9 mouse cellular contexts compared by ENCODE assay signal in the genomic region with DNA sequence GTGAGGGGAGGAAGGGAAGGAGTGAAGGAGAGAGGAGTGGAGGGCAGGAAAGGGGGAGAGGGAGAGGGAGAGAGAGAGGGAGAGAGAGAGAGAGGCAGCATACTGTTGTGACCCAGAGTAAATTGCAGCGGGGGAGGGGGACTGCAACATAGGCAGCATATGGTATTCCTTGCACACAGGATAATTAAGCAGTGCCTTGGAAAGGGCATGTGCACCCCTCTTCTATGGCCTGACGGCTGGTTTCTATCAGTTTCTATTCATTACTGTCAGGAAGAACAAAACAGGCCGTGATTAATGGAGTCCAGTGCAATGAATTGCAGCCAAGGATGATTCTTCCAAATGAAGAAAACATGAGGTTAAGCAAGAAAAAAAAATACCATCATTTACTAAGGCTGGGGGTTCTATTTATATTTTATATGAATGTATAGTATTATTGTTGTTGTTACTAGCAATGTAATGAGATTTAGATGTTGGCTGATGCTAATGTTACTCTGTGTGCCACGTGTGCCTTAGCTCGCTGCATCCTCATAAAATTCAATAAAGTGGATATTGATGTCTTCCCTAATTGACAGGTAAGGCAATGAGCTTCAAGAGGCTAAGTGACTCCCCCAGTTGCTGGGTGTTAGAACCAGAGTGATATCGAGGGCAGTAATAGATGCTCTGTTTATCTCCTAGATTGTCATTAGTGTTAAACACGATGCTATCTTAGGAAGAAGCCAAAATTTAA.
DNase-seq lines count a peak whose midpoint lies in the region; ATAC-seq and TF ChIP-seq lines count a peak whose summit lies in the region.
"Had no signal": no experiment of that assay in that cellular context is flagged by ENCODE, and none has a peak within 500 bp of the region (broad histone marks: within the 10 kb centered on the region; RNA-seq: fewer than 3 reads in every experiment).

No protein-coding gene starts in this region.

- no peak for TF ChIP-seq EP300 in liver, postnatal 0 days (IDR thresholded peaks at IDR 0.05; ENCODE audit: low read depth)

- no peaks in the 10 kb centered on the region for H3K4me1 ChIP-seq in embryonic facial prominence, embryonic 14.5 days (ENCODE audit: control insufficient read depth, insufficient read depth, low read length)
- no peaks in the 10 kb centered on the region for H3K4me1 ChIP-seq in hindbrain, embryonic 16.5 days (ENCODE audit: control insufficient read depth, insufficient read depth, low read depth, low read length)
- H3K4me1 ChIP-seq in neural tube, embryonic 13.5 days (replicated peaks): peaks cover 17% of the 10 kb centered on the region
- H3K4me1 ChIP-seq in liver, postnatal 0 days (ENCODE audit: insufficient read depth): no peaks in the 10 kb centered on the region

- H3K4me3 ChIP-seq in embryonic facial prominence, embryonic 14.5 days (ENCODE audit: low read depth, low read length): no peak overlapping the region
- H3K4me3 ChIP-seq in hindbrain, embryonic 16.5 days (ENCODE audit: low read length): no peak overlapping the region
- no peak overlapping the region for H3K4me3 ChIP-seq in neural tube, embryonic 13.5 days
- no peak overlapping the region for H3K4me3 ChIP-seq in liver, postnatal 0 days (ENCODE audit: low read depth, low read length)

- DNase-seq in layer of hippocampus, adult 9-11 months: peak; percentile 6
- DNase-seq in layer of hippocampus, adult 8-10 months (ENCODE audit: low spot score in 2 of 2): no peak
- DNase-seq in embryonic facial prominence, embryonic 14.5 days (ENCODE audit: low spot score): peak; percentile 75
- DNase-seq in spleen, adult 12 weeks (ENCODE audit: low spot score): no peak
- DNase-seq in liver, postnatal 0 days: no peak
- DNase-seq: right cerebral cortex, postnatal 25 days had no signal

- H3K9ac ChIP-seq in embryonic facial prominence, embryonic 14.5 days (ENCODE audit: low read depth, low read length): no peak overlapping the region
- H3K9ac ChIP-seq in hindbrain, embryonic 16.5 days (ENCODE audit: low read depth, low read length): no peak overlapping the region
- H3K9ac ChIP-seq in neural tube, embryonic 13.5 days: no peak overlapping the region
- H3K9ac ChIP-seq in liver, postnatal 0 days (replicated peaks): no peak overlapping the region

- no peak overlapping the region for H3K4me2 ChIP-seq in embryonic facial prominence, embryonic 14.5 days (ENCODE audit: low read depth, low read length)
- H3K4me2 ChIP-seq in hindbrain, embryonic 16.5 days (ENCODE audit: low read length): no peak overlapping the region
- H3K4me2 ChIP-seq in neural tube, embryonic 13.5 days: no peak overlapping the region
- H3K4me2 ChIP-seq in liver, postnatal 0 days (ENCODE audit: low read depth, low read length): no peak overlapping the region

- no peaks in the 10 kb centered on the region for H3K27me3 ChIP-seq in embryonic facial prominence, embryonic 14.5 days (replicated peaks; ENCODE audit: control insufficient read depth, insufficient read depth, low read length)
- H3K27me3 ChIP-seq in hindbrain, embryonic 16.5 days (replicated peaks; ENCODE audit: control insufficient read depth, insufficient read depth, low read length): no peaks in the 10 kb centered on the region
- no peaks in the 10 kb centered on the region for H3K27me3 ChIP-seq in neural tube, embryonic 13.5 days
- no peaks in the 10 kb centered on the region for H3K27me3 ChIP-seq in liver, postnatal 0 days (ENCODE audit: insufficient read depth, low read length)

- no peak overlapping the region for H3K27ac ChIP-seq in embryonic facial prominence, embryonic 14.5 days (replicated peaks; ENCODE audit: low read depth, low read length)
- H3K27ac ChIP-seq in hindbrain, embryonic 16.5 days (ENCODE audit: low read depth, low read length): no peak overlapping the region
- no peak overlapping the region for H3K27ac ChIP-seq in neural tube, embryonic 13.5 days (replicated peaks)
- H3K27ac ChIP-seq in liver, postnatal 0 days (ENCODE audit: low read depth): no peak overlapping the region

- H3K36me3 ChIP-seq in embryonic facial prominence, embryonic 14.5 days (ENCODE audit: control insufficient read depth, insufficient read depth, low read length): no peaks in the 10 kb centered on the region
- H3K36me3 ChIP-seq in hindbrain, embryonic 16.5 days (ENCODE audit: control insufficient read depth, insufficient read depth, low read length): no peaks in the 10 kb centered on the region
- no peaks in the 10 kb centered on the region for H3K36me3 ChIP-seq in neural tube, embryonic 13.5 days
- no peaks in the 10 kb centered on the region for H3K36me3 ChIP-seq in liver, postnatal 0 days (replicated peaks; ENCODE audit: insufficient read depth, low read length)

- no peak for TF ChIP-seq CTCF in liver, postnatal 0 days (IDR thresholded peaks at IDR 0.05; ENCODE audit: low read depth)

- ATAC-seq in embryonic facial prominence, embryonic 14.5 days (ENCODE audit: low read depth): no peak
- ATAC-seq in hindbrain, embryonic 16.5 days: peak; percentile 82
- ATAC-seq in neural tube, embryonic 13.5 days (ENCODE audit: low read depth): peak; percentile 92
- no peak for ATAC-seq in megakaryocyte-erythroid progenitor cell, adult 5-6 weeks (replicated peaks; ENCODE audit: low FRiP score, low TSS enrichment, poor library complexity, severe bottlenecking)
- no peak for ATAC-seq in liver, postnatal 0 days

- WGBS in embryonic facial prominence, embryonic 14.5 days: 55% methylated on average over 7 of the region's 7 CpGs
- WGBS in hindbrain, embryonic 16.5 days: 37% methylated on average over 7 of the region's 7 CpGs
- WGBS in neural tube, embryonic 13.5 days: 26% methylated on average over 7 of the region's 7 CpGs
- 64% methylated on average over 7 of the region's 7 CpGs for WGBS in liver, postnatal 0 days (ENCODE audit: insufficient replicate concordance)

- no peaks in the 10 kb centered on the region for H3K9me3 ChIP-seq in embryonic facial prominence, embryonic 14.5 days (ENCODE audit: control insufficient read depth, low read length)
- H3K9me3 ChIP-seq in hindbrain, embryonic 16.5 days (ENCODE audit: control insufficient read depth, low read length): no peaks in the 10 kb centered on the region
- no peaks in the 10 kb centered on the region for H3K9me3 ChIP-seq in neural tube, embryonic 13.5 days
- H3K9me3 ChIP-seq in liver, postnatal 0 days (ENCODE audit: low read length): no peaks in the 10 kb centered on the region

Comparison
In these comparisons a context has a peak if more than half of its experiments do, and no peak if none do; other contexts are left out.
1. DNase-seq: peak in layer of hippocampus, adult 9-11 months (single experiment) and embryonic facial prominence, embryonic 14.5 days (single experiment); none in layer of hippocampus, adult 8-10 months (0 of 2), spleen, adult 12 weeks (single experiment) and liver, postnatal 0 days (single experiment).
2. ATAC-seq: peak in hindbrain, embryonic 16.5 days (single experiment) and neural tube, embryonic 13.5 days (single experiment); none in embryonic facial prominence, embryonic 14.5 days (single experiment), megakaryocyte-erythroid progenitor cell, adult 5-6 weeks (single experiment) and liver, postnatal 0 days (single experiment).